Mouse (Mus musculus) kidney, postnatal 14 days (tissue): ENCODE measurements at regions not wholly inside any gene's neighbourhood (a gene's known extent, or its start where the extent isn't known, plus 50 kb on each side); places are given as distances from the start of the nearest gene placed in this dataset.
A peak's percentile ranks its signal among the peaks of the same experiment; 100 is the strongest.

Experiments
- DNase-seq: peaks from one replicate; pipeline ENCODE4 v3.0.0; 2022; ENCODE audit warnings: mixed read lengths

- DNase-seq, result no peak
Measured at GRCm38 (mm10) chr8:128242465-128243251, 115.7 kb upstream of the Nrp1 start.

DNA sequence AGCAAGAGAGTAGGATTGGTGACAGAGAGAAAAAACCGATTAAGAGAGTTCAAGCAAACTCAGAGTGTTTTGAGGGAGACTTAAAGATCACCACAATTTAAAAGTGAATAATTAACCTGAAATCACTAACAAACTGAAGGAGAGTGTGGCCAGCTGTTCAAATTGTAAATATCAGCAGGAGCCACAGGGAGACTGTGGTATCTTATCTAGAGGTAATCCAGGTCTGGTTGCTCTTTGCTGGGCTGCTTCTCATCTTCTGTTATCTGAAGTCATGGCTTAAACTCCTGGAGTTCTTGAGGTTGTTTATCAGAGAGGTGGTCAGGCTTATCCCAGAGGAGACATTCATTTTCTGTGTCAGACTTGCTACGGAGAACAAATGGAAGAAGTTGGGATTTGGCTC, 106.7 kb upstream of the Nrp1 start:
- no peak for DNase-seq

GRCm38 (mm10) chr8:128260836-128261235, 97.6 kb upstream of the Nrp1 start:
- no peak for DNase-seq

DNA sequence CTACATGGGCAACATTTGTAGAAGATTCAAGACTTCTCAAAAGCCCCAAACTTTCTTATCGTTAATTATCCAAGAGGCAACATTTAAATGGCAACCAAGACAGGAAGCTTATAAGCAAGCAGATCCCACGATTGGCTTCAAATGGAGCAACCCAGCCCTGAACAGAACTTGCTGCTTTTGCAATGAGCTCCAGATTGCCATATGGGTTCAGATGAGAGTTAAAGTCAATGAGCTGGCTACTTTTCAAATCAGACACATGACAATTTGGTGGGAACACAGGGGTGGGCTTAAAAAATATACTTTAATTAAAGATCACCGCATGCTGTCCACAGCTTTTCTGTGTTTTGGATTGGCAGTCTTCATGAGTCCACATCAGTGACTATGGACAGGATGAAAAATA, 97.0 kb upstream of the Nrp1 start:
- DNase-seq, result no peak

- DNase-seq, result no peak
Measured at GRCm38 (mm10) chr8:128263251-128263947, 95.0 kb upstream of the Nrp1 start.

GRCm38 (mm10) chr8:128267261-128267660, 91.1 kb upstream of the Nrp1 start:
- DNase-seq, result peak; percentile 56

- peak; percentile 6 for DNase-seq
Measured at GRCm38 (mm10) chr8:128268010-128268409, 90.4 kb upstream of the Nrp1 start.

DNA sequence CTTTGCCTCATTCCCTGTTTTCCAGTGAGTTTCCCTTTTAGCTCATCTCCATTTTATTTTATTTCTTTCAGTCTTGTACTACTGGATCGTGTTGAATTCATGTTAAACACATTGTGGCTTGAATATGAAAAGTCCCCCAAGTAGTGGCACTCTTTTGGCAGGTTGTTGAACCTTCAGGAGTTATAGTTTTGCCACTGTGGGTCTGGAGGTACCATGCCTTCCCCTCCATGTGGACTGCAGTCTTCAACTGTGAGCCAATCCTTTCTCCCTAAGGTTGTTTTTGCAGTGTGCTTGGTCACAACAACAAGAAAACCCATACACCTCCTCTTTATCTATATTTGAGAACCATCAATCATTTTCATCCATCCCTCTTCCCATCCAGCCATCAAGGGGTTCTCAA, 88.9 kb upstream of the Nrp1 start:
- no peak for DNase-seq

- DNase-seq, result peak; percentile 31
Measured at GRCm38 (mm10) chr8:128272866-128273344, 85.5 kb upstream of the Nrp1 start.

DNA sequence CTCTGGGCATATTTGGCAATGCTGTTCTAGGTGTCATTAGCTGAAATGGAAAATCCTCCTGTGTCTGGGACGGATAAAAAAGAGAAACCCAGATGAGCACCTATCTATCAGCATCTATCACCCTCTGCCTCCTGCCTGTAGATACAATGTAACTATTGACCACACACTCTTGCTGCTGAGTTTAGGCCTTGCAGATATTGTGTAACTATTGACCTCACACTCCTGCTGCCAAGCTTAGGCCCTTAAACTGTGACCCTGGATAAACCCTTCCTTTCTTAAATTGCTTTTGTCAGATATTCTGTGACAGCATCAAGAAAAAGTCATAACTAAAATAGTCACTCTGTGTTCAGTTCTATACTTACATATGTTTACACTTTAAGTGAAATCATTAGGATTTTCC, 81.9 kb upstream of the Nrp1 start:
- no peak for DNase-seq

GRCm38 (mm10) chr8:128282802-128283201, 75.6 kb upstream of the Nrp1 start:
- no peak for DNase-seq

DNA sequence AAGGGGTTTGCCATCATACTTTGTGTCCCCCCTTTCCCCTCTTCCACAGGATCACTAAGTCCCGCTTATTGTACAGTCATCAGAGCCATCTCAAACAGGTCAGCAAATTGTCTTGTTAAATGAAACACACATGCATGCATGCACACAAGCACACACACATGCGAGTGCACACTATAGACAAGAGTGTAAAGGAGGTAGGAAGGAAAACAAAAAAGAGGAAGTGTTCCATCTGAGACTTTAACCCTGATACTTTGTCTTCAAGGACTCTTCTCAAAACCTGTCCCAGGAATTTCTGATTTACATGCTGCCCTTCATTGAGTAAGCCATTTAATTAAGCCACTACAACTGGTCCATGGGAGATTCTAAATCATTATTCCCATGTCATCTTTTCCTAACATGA, 75.0 kb upstream of the Nrp1 start:
- no peak for DNase-seq

GRCm38 (mm10) chr8:128284816-128285215, 73.6 kb upstream of the Nrp1 start:
- DNase-seq, result no peak

- DNase-seq, result peak; percentile 41
Measured at GRCm38 (mm10) chr8:128290076-128290475, 68.3 kb upstream of the Nrp1 start.

DNA sequence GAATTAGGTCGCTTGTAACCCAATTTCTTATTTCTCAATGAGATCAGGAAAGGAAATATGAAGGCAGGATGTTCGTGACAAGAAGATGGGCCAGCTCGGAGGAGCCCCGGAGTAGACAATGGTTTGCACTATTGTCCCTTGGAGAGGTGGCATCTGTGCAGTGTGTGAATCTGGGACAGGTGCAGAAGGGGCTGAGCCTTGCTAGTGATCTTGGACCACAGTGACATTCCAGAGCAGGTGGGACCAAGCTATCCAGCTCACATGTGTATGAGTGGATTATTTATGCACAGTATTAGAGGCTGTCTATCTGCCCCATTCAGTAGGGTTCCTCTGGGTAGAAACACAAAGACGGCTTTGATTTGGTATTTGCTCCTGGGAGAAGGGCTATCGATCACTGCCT, 66.0 kb upstream of the Nrp1 start:
- no peak for DNase-seq

DNA sequence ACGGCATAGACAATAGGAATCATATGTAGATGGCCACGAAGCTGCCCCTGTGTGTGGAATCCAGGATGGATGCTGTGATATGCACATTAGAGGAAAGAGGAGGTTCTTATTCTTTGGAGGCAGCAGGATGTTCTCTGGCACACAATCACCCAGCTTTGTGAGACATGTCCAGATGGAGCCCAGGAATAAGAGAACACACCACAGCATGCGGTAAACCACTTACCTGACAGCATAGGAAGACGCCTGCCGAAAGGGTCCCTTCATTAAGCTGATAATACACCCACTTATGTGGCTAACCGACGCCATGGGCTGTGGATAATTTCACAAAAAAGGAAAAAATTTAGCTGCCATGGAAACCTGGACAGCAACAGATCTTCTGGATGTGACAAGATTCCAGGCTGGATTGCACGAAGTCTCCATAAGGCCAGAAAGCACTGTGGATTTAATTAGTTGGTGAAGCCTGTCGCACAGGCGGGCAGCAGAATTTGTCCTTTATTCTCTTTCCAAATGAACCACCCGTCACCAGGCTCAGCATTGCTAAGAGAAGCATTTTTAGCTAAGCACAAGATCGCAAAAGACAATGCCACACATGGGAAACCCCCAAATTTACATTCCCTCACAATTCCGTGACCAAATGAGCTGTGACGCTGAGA, 61.5 kb upstream of the Nrp1 start:
- no peak for DNase-seq

- no peak for DNase-seq
Measured at GRCm38 (mm10) chr8:128302322-128302721, 56.1 kb upstream of the Nrp1 start.
